Comparison of ENCODE assay signal across 12 mouse cellular contexts in the genomic region with DNA sequence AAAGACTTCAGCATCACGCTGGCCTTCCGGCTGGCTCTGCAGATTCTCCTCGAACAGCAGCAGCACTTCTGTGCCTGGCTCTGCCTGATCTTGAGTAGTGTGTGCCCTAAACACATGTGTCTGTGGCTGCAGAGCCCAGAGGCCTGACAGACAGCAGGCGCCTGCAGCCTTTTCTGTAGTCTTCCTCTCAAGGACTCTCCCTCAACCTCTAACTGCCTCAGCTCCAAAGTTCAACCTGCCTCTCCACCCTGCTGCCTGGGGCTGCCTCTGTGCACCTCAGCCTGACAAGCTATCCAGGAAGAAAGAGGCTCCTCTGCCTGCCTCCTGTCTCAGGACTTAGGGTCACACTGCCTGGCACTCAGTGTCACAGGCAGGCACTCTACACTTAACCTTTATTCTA. TPM values are rescaled to one million over a fixed set of nuclear protein-coding genes. Genes with fewer than 3 reads are reported as not detected.
DNase-seq lines count a peak whose midpoint lies in the region; ATAC-seq lines count a peak whose summit lies in the region.
"Had no signal": no experiment of that assay in that cellular context is flagged by ENCODE, and none has a peak within 500 bp of the region (broad histone marks: within the 10 kb centered on the region; RNA-seq: fewer than 3 reads in every experiment).

No protein-coding gene starts in this region.

- peaks cover 42% of the 10 kb centered on the region for H3K4me1 ChIP-seq in forebrain, embryonic 15.5 days
- peaks cover 30% of the 10 kb centered on the region for H3K4me1 ChIP-seq in forebrain, embryonic 16.5 days (replicated peaks; ENCODE audit: control insufficient read depth, insufficient read depth, low read length)
- peaks cover 13% of the 10 kb centered on the region for H3K4me1 ChIP-seq in liver, embryonic 13.5 days (replicated peaks)
- H3K4me1 ChIP-seq in liver, embryonic 12.5 days = peaks cover 30% of the 10 kb centered on the region
- peaks cover 36% of the 10 kb centered on the region for H3K4me1 ChIP-seq in intestine, embryonic 14.5 days (replicated peaks; ENCODE audit: control insufficient read depth, insufficient read depth, low read length)
- H3K4me1 ChIP-seq in limb, embryonic 13.5 days = peaks cover 50% of the 10 kb centered on the region

- WGBS in forebrain, embryonic 15.5 days = 91% methylated on average over 4 of the region's 4 CpGs
- WGBS in forebrain, embryonic 16.5 days = 94% methylated on average over 4 of the region's 4 CpGs
- 69% methylated on average over 4 of the region's 4 CpGs for WGBS in liver, embryonic 13.5 days (ENCODE audit: insufficient replicate concordance)
- 66% methylated on average over 4 of the region's 4 CpGs for WGBS in liver, embryonic 12.5 days (ENCODE audit: insufficient replicate concordance)
- 42% methylated on average over 4 of the region's 4 CpGs for WGBS in intestine, embryonic 14.5 days
- 79% methylated on average over 4 of the region's 4 CpGs for WGBS in limb, embryonic 13.5 days

- no peak overlapping the region for H3K4me3 ChIP-seq in forebrain, embryonic 15.5 days
- H3K4me3 ChIP-seq in forebrain, embryonic 16.5 days (replicated peaks; ENCODE audit: low read length) = no peak overlapping the region
- H3K4me3 ChIP-seq in liver, embryonic 13.5 days (replicated peaks) = no peak overlapping the region
- H3K4me3 ChIP-seq in liver, embryonic 12.5 days = no peak overlapping the region
- H3K4me3 ChIP-seq in intestine, embryonic 14.5 days (ENCODE audit: low read depth, low read length) = no peak overlapping the region
- no peak overlapping the region for H3K4me3 ChIP-seq in limb, embryonic 13.5 days
- H3K4me3 ChIP-seq: myocyte had no signal

- no peaks in the 10 kb centered on the region for H3K27me3 ChIP-seq in forebrain, embryonic 15.5 days
- no peaks in the 10 kb centered on the region for H3K27me3 ChIP-seq in forebrain, embryonic 16.5 days (replicated peaks; ENCODE audit: control insufficient read depth, insufficient read depth, low read length)
- no peaks in the 10 kb centered on the region for H3K27me3 ChIP-seq in liver, embryonic 13.5 days
- H3K27me3 ChIP-seq in liver, embryonic 12.5 days (replicated peaks) = no peaks in the 10 kb centered on the region
- no peaks in the 10 kb centered on the region for H3K27me3 ChIP-seq in intestine, embryonic 14.5 days (replicated peaks; ENCODE audit: control insufficient read depth, insufficient read depth, low read length)
- no peaks in the 10 kb centered on the region for H3K27me3 ChIP-seq in limb, embryonic 13.5 days

- no peaks in the 10 kb centered on the region for H3K9me3 ChIP-seq in forebrain, embryonic 15.5 days
- no peaks in the 10 kb centered on the region for H3K9me3 ChIP-seq in forebrain, embryonic 16.5 days (ENCODE audit: control insufficient read depth, low read length)
- no peaks in the 10 kb centered on the region for H3K9me3 ChIP-seq in liver, embryonic 13.5 days (replicated peaks)
- no peaks in the 10 kb centered on the region for H3K9me3 ChIP-seq in liver, embryonic 12.5 days (replicated peaks)
- no peaks in the 10 kb centered on the region for H3K9me3 ChIP-seq in intestine, embryonic 14.5 days (ENCODE audit: control insufficient read depth, low read length)
- H3K9me3 ChIP-seq in limb, embryonic 13.5 days = no peaks in the 10 kb centered on the region

- H3K9ac ChIP-seq in forebrain, embryonic 15.5 days (replicated peaks) = 0 out of 2 replicates have a peak overlapping the region, but pooled peaks have one; percentile 6
- no peak overlapping the region for H3K9ac ChIP-seq in forebrain, embryonic 16.5 days (replicated peaks; ENCODE audit: low read depth, low read length)
- H3K9ac ChIP-seq in liver, embryonic 13.5 days = no peak overlapping the region
- no peak overlapping the region for H3K9ac ChIP-seq in liver, embryonic 12.5 days
- H3K9ac ChIP-seq in intestine, embryonic 14.5 days (ENCODE audit: low read length) = no peak overlapping the region
- H3K9ac ChIP-seq in limb, embryonic 13.5 days = no peak overlapping the region

- H3K27ac ChIP-seq in forebrain, embryonic 15.5 days (replicated peaks) = no peak overlapping the region
- H3K27ac ChIP-seq in forebrain, embryonic 16.5 days (ENCODE audit: low read length) = no peak overlapping the region
- H3K27ac ChIP-seq in liver, embryonic 13.5 days = peak overlapping the region; percentile 24; the same call in 1 of the 2 replicates
- no peak overlapping the region for H3K27ac ChIP-seq in liver, embryonic 12.5 days
- peak overlapping the region; percentile 34; the same call in 1 of the 2 replicates for H3K27ac ChIP-seq in intestine, embryonic 14.5 days (ENCODE audit: low read depth)
- H3K27ac ChIP-seq in limb, embryonic 13.5 days = peak overlapping the region; percentile 6; the same call in 1 of the 2 replicates

- DNase-seq in liver, embryonic 13.5 days = no peak
- no peak for DNase-seq in intestine, embryonic 14.5 days (ENCODE audit: low spot score)
- DNase-seq in lung, postnatal 14 days = no peak
- DNase-seq: cerebellum, adult 9-10 months; retina, postnatal 1 day had no signal

- no peak overlapping the region for H3K4me2 ChIP-seq in forebrain, embryonic 15.5 days (replicated peaks)
- no peak overlapping the region for H3K4me2 ChIP-seq in forebrain, embryonic 16.5 days (ENCODE audit: low read length)
- no peak overlapping the region for H3K4me2 ChIP-seq in liver, embryonic 13.5 days
- H3K4me2 ChIP-seq in liver, embryonic 12.5 days = no peak overlapping the region
- H3K4me2 ChIP-seq in intestine, embryonic 14.5 days (ENCODE audit: low read length) = peak overlapping the region; percentile 15; the same call in 1 of the 2 replicates
- H3K4me2 ChIP-seq in limb, embryonic 13.5 days (replicated peaks) = no peak overlapping the region

- no peak for ATAC-seq in forebrain, embryonic 15.5 days (replicated peaks)
- no peak for ATAC-seq in forebrain, embryonic 16.5 days
- no peak for ATAC-seq in liver, embryonic 13.5 days (ENCODE audit: low read depth)
- no peak for ATAC-seq in liver, embryonic 12.5 days
- ATAC-seq in intestine, embryonic 14.5 days (replicated peaks; ENCODE audit: low FRiP score, low TSS enrichment, low read depth) = no peak
- no peak for ATAC-seq in limb, embryonic 13.5 days (ENCODE audit: low FRiP score, low read depth)
- ATAC-seq in CD4-positive, CD25-positive, alpha-beta regulatory T cell, adult 4 months = no peak
- ATAC-seq: forebrain, embryonic 14.5 days had no signal

- H3K36me3 ChIP-seq in forebrain, embryonic 15.5 days = no peaks in the 10 kb centered on the region
- no peaks in the 10 kb centered on the region for H3K36me3 ChIP-seq in forebrain, embryonic 16.5 days (ENCODE audit: control insufficient read depth, insufficient read depth)
- no peaks in the 10 kb centered on the region for H3K36me3 ChIP-seq in liver, embryonic 13.5 days
- no peaks in the 10 kb centered on the region for H3K36me3 ChIP-seq in liver, embryonic 12.5 days
- H3K36me3 ChIP-seq in intestine, embryonic 14.5 days (ENCODE audit: control insufficient read depth, insufficient read depth, low read length) = no peaks in the 10 kb centered on the region
- no peaks in the 10 kb centered on the region for H3K36me3 ChIP-seq in limb, embryonic 13.5 days

RNA-seq across cellular contexts. Expression of gene Map3k4, which starts 20.6 kb away (rescaled TPM):
- polyA plus RNA-seq in forebrain, embryonic 15.5 days (2015; fragmentation: Nextera tagmentation; extraction: Ambion mirVana) = 37.4 and 47.3 TPM in 2 replicates
- polyA plus RNA-seq in forebrain, embryonic 16.5 days (2015; fragmentation: Nextera tagmentation; extraction: Ambion mirVana) = 33.7 and 37.8 TPM in 2 replicates
- 13.6 and 16.6 TPM in 2 replicates for polyA plus RNA-seq in liver, embryonic 13.5 days (2015; fragmentation: Nextera tagmentation; extraction: Ambion mirVana)
- 23.0 and 24.2 TPM in 2 replicates for polyA plus RNA-seq in liver, embryonic 12.5 days (2016; fragmentation: Nextera tagmentation; extraction: Ambion mirVana)
- 42.6 and 46.8 TPM in 2 replicates for polyA plus RNA-seq in intestine, embryonic 14.5 days (2014; fragmentation: Nextera tagmentation; extraction: Ambion mirVana)
- 42.6 and 42.7 TPM in 2 replicates for polyA plus RNA-seq in limb, embryonic 13.5 days (2015; fragmentation: Nextera tagmentation; extraction: Ambion mirVana)
- polyA plus RNA-seq in CD4-positive, CD25-positive, alpha-beta regulatory T cell, adult 4 months (2017; shearing (Covaris generic)) = 10 to 100 TPM; 12.9 to 13.4 TPM

Comparison
In these comparisons a context has a peak if more than half of its experiments do, and no peak if none do; other contexts are left out.
1. H3K27ac ChIP-seq: peak in liver, embryonic 13.5 days (single experiment), intestine, embryonic 14.5 days (single experiment) and limb, embryonic 13.5 days (single experiment); none in forebrain, embryonic 15.5 days (single experiment), forebrain, embryonic 16.5 days (single experiment) and liver, embryonic 12.5 days (single experiment).